In genomic region chr7:117896528-117896927, GRCm38 (mm10) we compare ENCODE assay signal across 13 mouse cellular contexts.
A peak's percentile ranks its signal among the peaks of the same experiment; 100 is the strongest.
DNase-seq lines count a peak whose midpoint lies in the region; TF ChIP-seq lines count a peak whose summit lies in the region.
"Had no signal": no experiment of that assay in that cellular context is flagged by ENCODE, and none has a peak within 500 bp of the region (broad histone marks: within the 10 kb centered on the region; RNA-seq: fewer than 3 reads in every experiment).

No protein-coding gene starts in this region.

- peak; percentile 73 to 77 for DNase-seq in cerebellum, postnatal 10 days
- DNase-seq in cerebellum, adult 11 months: no peak
- DNase-seq in left cerebral cortex, postnatal 4 days: peak; percentile 73
- DNase-seq in left cerebral cortex, adult 2 months (ENCODE audit: extremely low spot score in 1 of 2, low spot score in 2 of 2): no peak
- DNase-seq in adrenal gland, adult 2 months: peak; percentile 24
- peak; percentile 82 to 91 for DNase-seq in kidney, postnatal 36 days
- no peak for DNase-seq in c-Kit-positive CD71-positive TER-119-positive erythroid progenitor cells, embryonic 14.5 days (ENCODE audit: low spot score)
- DNase-seq in left cerebral cortex, postnatal 14 days (ENCODE audit: low spot score in 2 of 2): no peak
- DNase-seq: right cerebral cortex, postnatal 25 days had no signal

- H3K4me3 ChIP-seq in left cerebral cortex, adult 2 months: no peak overlapping the region
- H3K4me3 ChIP-seq: embryonic facial prominence, embryonic 13.5 days; heart, embryonic 13.5 days; limb, embryonic 12.5 days; megakaryocyte, embryonic 14.5 days had no signal

- no peak for TF ChIP-seq CTCF in left cerebral cortex, adult 2 months (IDR thresholded peaks at IDR 0.05)

- no peak overlapping the region for H3K27ac ChIP-seq in left cerebral cortex, adult 2 months
- H3K27ac ChIP-seq: embryonic facial prominence, embryonic 13.5 days; heart, embryonic 13.5 days; limb, embryonic 12.5 days had no signal

- intact Hi-C loops in left cerebral cortex, postnatal 4 days (cut with DNase I): no loop called here
- intact Hi-C loops in left cerebral cortex, adult 2 months (cut with DNase I): no loop called here
- intact Hi-C loops in left cerebral cortex, postnatal 14 days (cut with DNase I): no loop called here

Comparison
In these comparisons a context has a peak if more than half of its experiments do, and no peak if none do; other contexts are left out.
1. DNase-seq: peak in cerebellum, postnatal 10 days (2 of 2), left cerebral cortex, postnatal 4 days (single experiment), adrenal gland, adult 2 months (single experiment) and kidney, postnatal 36 days (2 of 2); none in cerebellum, adult 11 months (single experiment), left cerebral cortex, adult 2 months (0 of 2), c-Kit-positive CD71-positive TER-119-positive erythroid progenitor cells, embryonic 14.5 days (single experiment) and left cerebral cortex, postnatal 14 days (0 of 2).